Mouse (Mus musculus) embryonic facial prominence, embryonic 11.5 days (tissue): Measurements from ENCODE around the gene Foxn2. TPM values are rescaled to one million over a fixed set of nuclear protein-coding genes. Genes with fewer than 3 reads are reported as not detected.

Experiments
- ATAC-seq: fragments of 200-750 bp; cut with Nextera tagmentation; replicated peaks from 2 replicates; pipeline ENCODE4 v1.8.0; 2017; ENCODE audit warnings: low read depth; ENCODE audit not compliant: insufficient number of reproducible peaks, low FRiP score, low TSS enrichment
- DNase-seq: peaks from one replicate; pipeline ENCODE4 v3.0.0-alpha.2; 2015; ENCODE audit warnings: low spot score
- H3K27ac ChIP-seq: fragments of 300-500 bp; sonication (generic); replicated peaks from 2 replicates; pipeline ENCODE4 v1.5.1; 2014; ENCODE audit warnings: mild to moderate bottlenecking, low read depth, low read length, control low read depth
- H3K27me3 ChIP-seq: fragments of 300-500 bp; sonication (generic); 2 replicates; pipeline ENCODE4 v1.6.1; 2014; ENCODE audit warnings: mild to moderate bottlenecking, low read length, moderate library complexity, mixed read lengths; ENCODE audit not compliant: control insufficient read depth, insufficient read depth
- H3K36me3 ChIP-seq: fragments of 300-500 bp; sonication (generic); replicated peaks from 2 replicates; pipeline ENCODE4 v1.6.1; 2014; ENCODE audit warnings: low read depth, mild to moderate bottlenecking, low read length, moderate library complexity, mixed read lengths; ENCODE audit not compliant: control insufficient read depth, insufficient read depth
- H3K4me1 ChIP-seq: fragments of 300-500 bp; sonication (generic); 2 replicates; pipeline ENCODE4 v1.6.1; 2014; ENCODE audit warnings: low read length, mixed read lengths; ENCODE audit not compliant: control insufficient read depth, insufficient read depth
- H3K4me2 ChIP-seq: fragments of 300-500 bp; sonication (generic); 2 replicates; pipeline ENCODE4 v1.6.1; 2014; ENCODE audit warnings: low read depth, mild to moderate bottlenecking, control low read depth, low read length, moderate library complexity
- H3K4me3 ChIP-seq: fragments of 300-500 bp; sonication (generic); 2 replicates; pipeline ENCODE4 v1.5.1; 2014; ENCODE audit warnings: low read depth, low read length, control low read depth
- H3K9ac ChIP-seq: fragments of 300-500 bp; sonication (generic); replicated peaks from 2 replicates; pipeline ENCODE4 v1.6.1; 2014; ENCODE audit warnings: mild to moderate bottlenecking, control low read depth, low read length
- H3K9me3 ChIP-seq: fragments of 300-500 bp; sonication (generic); replicated peaks from 2 replicates; pipeline ENCODE4 v1.6.1; 2016; ENCODE audit warnings: mild to moderate bottlenecking, low read length, inconsistent platforms, mixed read lengths; ENCODE audit not compliant: control insufficient read depth
- WGBS: fragments of 180-500 bp; shearing (Covaris S2); extraction: QIAGEN DNeasy Blood & Tissue Kit; methylation state at CpG from one replicate; pipeline ENCODE4 v1.1.7; 2014; 5-methylcytosine and 5-hydroxymethylcytosine counted together
- polyA plus RNA-seq: library from polyadenylated mRNA; unstranded; fragments of >200 nt; fragmentation: Nextera tagmentation; extraction: Ambion mirVana; gene quantifications from 2 replicates; pipeline ENCODE4 v1.2.1, GENCODE M21; 2014

Foxn2 gene
- polyA plus RNA-seq, 1 experiment from 2014 or later, result 9.3 TPM

DNA sequence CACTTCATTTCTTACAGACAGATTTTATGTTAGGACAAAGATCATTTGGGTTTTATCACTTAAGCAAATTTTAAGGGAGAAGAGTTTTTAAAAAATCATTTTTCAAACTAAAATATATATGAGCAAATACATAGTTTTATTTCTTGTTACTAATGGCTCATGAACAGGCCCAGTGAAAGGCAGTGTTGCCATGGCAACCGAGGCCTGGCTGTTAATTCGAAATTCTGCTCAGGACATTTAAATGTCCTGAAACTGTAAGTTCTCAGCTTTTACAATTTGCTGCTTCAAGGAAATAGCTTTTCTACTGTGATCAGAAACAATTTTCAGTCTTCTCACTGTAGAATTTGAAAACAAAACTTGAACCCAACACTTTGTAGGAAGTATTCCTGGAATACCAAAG lies 33.3 kb downstream of the Foxn2 start:
- Histone ChIP-seq H3K36me3 (no peaks in the 10 kb centered on the region; the same call in 1 of the 2 replicates), H3K9ac (no peak overlapping the region), H3K4me3 (no peak overlapping the region), H3K9me3 (no peaks in the 10 kb centered on the region), H3K4me1 (no peaks in the 10 kb centered on the region), H3K27me3 (no peaks in the 10 kb centered on the region), H3K27ac (no peak overlapping the region), H3K4me2 (no peak overlapping the region)
- peak; percentile 19 for DNase-seq
- 80% methylated on average over 2 of the region's 2 CpGs for WGBS
- ATAC-seq, result no peak

DNA sequence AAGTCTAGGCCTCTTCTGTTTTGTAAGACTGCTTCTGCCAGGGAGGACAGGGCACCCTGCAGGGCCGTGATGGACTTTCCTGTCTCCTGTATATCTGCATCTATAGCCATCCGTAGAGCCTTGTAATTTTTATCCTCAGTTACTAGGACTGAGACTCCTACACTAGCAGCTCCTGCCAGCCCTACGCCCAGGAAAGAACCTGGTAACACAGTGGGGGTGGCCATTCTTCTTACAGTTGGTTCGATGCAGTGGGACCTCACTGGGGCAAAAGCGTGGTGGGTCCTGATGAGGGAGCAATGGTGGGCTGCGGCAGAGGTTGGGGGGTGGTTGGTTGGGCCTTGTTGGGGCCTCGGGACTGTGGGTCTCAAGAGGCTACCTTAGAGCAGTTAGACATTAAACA lies 36.7 kb downstream of the Foxn2 start:
- H3K27me3 ChIP-seq, result no peaks in the 10 kb centered on the region
- no peaks in the 10 kb centered on the region for H3K4me1 ChIP-seq
- H3K27ac ChIP-seq, result no peak overlapping the region
- no peaks in the 10 kb centered on the region for H3K36me3 ChIP-seq
- no peak for DNase-seq
- H3K4me3 ChIP-seq, result no peak overlapping the region
- no peak overlapping the region for H3K4me2 ChIP-seq
- 93% methylated on average over 7 of the region's 7 CpGs for WGBS
- ATAC-seq, result no peak
- H3K9ac ChIP-seq, result no peak overlapping the region
- H3K9me3 ChIP-seq, result no peaks in the 10 kb centered on the region

DNA sequence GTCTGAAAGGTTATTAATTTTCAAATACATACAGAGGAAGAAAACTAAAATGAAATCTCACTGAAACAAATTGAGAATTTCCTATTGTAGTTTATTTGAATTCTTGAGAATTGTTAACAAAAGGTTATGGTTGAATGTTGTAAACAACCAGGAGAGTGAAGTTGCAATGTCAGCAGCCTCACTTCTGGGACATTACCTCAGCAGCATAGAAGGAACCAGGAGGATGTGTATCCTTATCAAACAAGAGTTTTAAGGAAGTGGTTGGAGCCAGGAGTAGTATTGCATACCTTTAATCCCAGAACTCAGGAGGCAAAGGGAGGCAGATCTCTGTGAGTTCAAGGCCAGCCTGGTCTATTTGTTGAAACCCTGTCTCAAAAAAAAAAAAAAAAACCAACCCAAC lies 37.2 kb downstream of the Foxn2 start:
- H3K27me3 ChIP-seq, result no peaks in the 10 kb centered on the region
- ATAC-seq (no peak), DNase-seq (no peak)
- H3K4me1 ChIP-seq, result no peaks in the 10 kb centered on the region
- H3K4me2 ChIP-seq, result no peak overlapping the region
- no peaks in the 10 kb centered on the region for H3K36me3 ChIP-seq
- no peak overlapping the region for H3K27ac ChIP-seq
- H3K9ac ChIP-seq, result no peak overlapping the region
- H3K4me3 ChIP-seq, result no peak overlapping the region
- H3K9me3 ChIP-seq, result no peaks in the 10 kb centered on the region

DNA sequence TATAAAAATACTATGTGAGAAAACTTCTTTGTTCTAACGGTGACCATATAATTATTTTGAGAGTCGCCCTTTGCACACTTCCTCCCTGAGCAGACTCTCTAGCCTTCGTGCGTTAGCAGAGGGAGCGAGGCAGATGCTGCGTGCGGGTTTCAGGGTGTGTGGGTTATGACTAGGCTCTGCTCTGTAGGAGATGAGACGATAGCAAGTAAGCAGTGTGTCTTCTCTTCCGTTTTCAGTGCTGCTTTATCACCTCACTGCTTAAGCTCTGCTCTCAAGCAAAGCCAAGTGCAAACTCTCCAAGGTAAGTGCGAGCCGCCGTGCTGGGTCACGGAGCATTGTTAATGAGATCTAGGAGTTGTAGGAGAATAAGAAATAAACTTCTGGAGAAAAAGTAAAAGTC lies 38.5 kb downstream of the Foxn2 start:
- ATAC-seq, result no peak

DNA sequence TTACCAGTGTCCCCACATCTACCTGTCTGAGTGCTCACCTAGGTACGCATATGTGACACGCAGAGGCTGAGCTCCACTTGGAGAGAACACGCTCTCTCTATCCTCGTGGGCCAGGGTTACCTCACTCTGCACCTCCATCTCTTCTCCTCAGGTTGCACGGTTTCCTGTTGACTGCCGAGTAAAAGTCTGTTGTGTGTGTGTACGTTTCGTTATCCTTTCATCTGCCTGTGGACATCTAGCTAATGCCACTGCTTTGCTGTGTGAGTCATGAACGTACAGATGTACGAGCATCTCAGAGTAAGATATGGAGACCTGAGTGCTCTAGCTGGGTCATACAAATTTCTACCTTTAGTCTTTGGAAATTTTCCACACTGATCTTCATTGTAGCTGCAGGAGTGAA lies 39.9 kb downstream of the Foxn2 start:
- 92% methylated on average over 10 of the region's 10 CpGs for WGBS
- Histone ChIP-seq H3K36me3 (no peaks in the 10 kb centered on the region), H3K27me3 (no peaks in the 10 kb centered on the region), H3K9me3 (no peaks in the 10 kb centered on the region), H3K27ac (no peak overlapping the region), H3K4me2 (no peak overlapping the region), H3K4me1 (no peaks in the 10 kb centered on the region), H3K4me3 (no peak overlapping the region), H3K9ac (no peak overlapping the region)
- DNase-seq (no peak), ATAC-seq (no peak)

More for the DNA sequence above, 38.5 kb downstream of the Foxn2 start:
- Histone ChIP-seq H3K4me3 (no peak overlapping the region), H3K4me2 (no peak overlapping the region), H3K36me3 (no peaks in the 10 kb centered on the region), H3K9ac (no peak overlapping the region), H3K4me1 (no peaks in the 10 kb centered on the region), H3K9me3 (no peaks in the 10 kb centered on the region), H3K27me3 (no peaks in the 10 kb centered on the region), H3K27ac (no peak overlapping the region)
- 87% methylated on average over 13 of the region's 13 CpGs for WGBS
- DNase-seq, result no peak

DNA sequence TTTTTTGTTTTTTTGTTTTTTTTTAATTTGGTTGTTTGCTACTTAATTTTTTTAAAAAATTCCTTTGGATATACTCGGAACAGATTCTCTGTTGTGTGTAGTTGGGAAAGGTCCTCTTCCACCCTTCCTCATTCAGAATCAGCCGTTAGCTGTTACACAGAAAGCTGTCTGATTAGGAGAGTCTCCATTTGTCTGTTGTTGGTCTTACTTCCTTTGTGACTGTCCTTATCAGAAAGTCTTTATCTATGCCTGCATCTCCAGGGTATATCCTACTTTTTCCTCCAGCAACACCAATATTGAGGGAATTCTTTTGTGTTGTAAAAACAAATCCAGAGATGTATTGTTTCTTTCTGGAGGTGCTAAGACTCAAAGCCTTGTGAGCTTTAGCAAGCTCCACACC lies 40.6 kb downstream of the Foxn2 start:
- Histone ChIP-seq H3K4me1 (no peaks in the 10 kb centered on the region), H3K9ac (no peak overlapping the region), H3K27me3 (no peaks in the 10 kb centered on the region), H3K36me3 (no peaks in the 10 kb centered on the region), H3K4me2 (no peak overlapping the region), H3K9me3 (no peaks in the 10 kb centered on the region), H3K4me3 (no peak overlapping the region), H3K27ac (no peak overlapping the region)
- DNase-seq (no peak), ATAC-seq (no peak)
- WGBS, result 90% methylated on average over 2 of the region's 2 CpGs

DNA sequence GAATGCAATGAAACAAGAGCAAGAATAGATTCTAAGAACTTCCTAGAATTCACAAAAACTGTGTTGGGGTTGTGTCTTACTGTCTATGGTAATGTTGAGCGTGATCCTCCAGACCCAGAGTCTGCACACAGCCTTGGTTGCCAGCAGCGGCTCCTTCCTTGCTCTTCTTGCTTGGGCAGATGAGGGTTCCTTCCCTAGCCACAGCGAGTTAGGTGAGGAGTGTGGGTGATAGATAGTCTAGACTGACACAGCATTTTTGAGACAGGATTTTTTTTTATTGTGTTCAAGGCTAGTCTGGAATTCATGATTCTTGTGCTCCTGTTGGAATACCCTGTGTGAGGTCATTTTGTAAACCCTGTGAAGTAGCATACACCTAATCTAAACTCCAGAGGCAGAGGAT lies 41.1 kb downstream of the Foxn2 start:
- Histone ChIP-seq H3K27ac (no peak overlapping the region), H3K4me3 (no peak overlapping the region), H3K4me2 (no peak overlapping the region), H3K27me3 (no peaks in the 10 kb centered on the region), H3K4me1 (no peaks in the 10 kb centered on the region), H3K9me3 (no peaks in the 10 kb centered on the region), H3K36me3 (no peaks in the 10 kb centered on the region; the same call in 1 of the 2 replicates), H3K9ac (no peak overlapping the region)
- ATAC-seq (no peak), DNase-seq (no peak)
- 94% methylated on average over 3 of the region's 3 CpGs for WGBS

DNA sequence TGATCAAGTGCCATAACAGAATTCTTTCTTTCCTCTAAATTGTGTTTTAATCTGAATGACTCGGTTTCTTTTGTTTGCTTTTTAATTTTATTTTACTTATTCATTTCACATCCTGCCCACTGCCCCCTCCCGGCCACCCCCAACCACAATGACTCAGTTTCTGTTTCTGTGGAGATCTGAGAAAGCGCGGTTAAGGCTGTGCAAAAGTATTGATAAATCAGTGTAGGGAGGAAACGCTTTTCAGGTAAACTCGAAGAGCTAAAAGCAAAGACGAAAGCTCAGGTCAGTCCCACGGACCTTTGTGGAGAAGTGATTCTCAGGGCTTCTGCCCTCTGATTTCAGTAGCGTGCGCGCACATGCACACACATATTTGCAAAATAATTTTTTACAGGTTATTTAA lies 44.0 kb downstream of the Foxn2 start:
- no peak overlapping the region for H3K27ac ChIP-seq
- DNase-seq (no peak), ATAC-seq (no peak)
- no peak overlapping the region for H3K9ac ChIP-seq
- H3K9me3 ChIP-seq, result no peaks in the 10 kb centered on the region
- no peak overlapping the region for H3K4me3 ChIP-seq
- H3K27me3 ChIP-seq, result no peaks in the 10 kb centered on the region
- H3K36me3 ChIP-seq, result no peaks in the 10 kb centered on the region; the same call in 1 of the 2 replicates
- no peak overlapping the region for H3K4me2 ChIP-seq
- 93% methylated on average over 11 of the region's 11 CpGs for WGBS
- H3K4me1 ChIP-seq, result no peaks in the 10 kb centered on the region
